Mouse (Mus musculus): Measurements from ENCODE around the gene Plk3. TPM values are rescaled to one million over a fixed set of nuclear protein-coding genes. Genes with fewer than 3 reads are reported as not detected.
A peak's percentile ranks its signal among the peaks of the same experiment; 100 is the strongest.
"Not testable (repeated sequence)": the region's sequence is repeated elsewhere in the genome, so short reads cannot be mapped to it uniquely, and the experiment has no call there.

The Plk3 gene
- 28.0 and 32.8 TPM in 2 replicates for polyA plus RNA-seq (2014; fragmentation: Nextera tagmentation; extraction: Ambion mirVana)

GRCm38 (mm10) chr4:117133817-117134600, at the start of gene Plk3:
TSS of gene Plk3 (minus strand) at chr4:117133963.
- no peaks in the 10 kb centered on the region for H3K36me3 ChIP-seq (ENCODE audit: control insufficient read depth, insufficient read depth, low read length)
- H3K4me2 ChIP-seq, result peak within 1 kb of the TSS; percentile 72
- peak within 1 kb of the TSS; percentile 90 for H3K4me3 ChIP-seq (ENCODE audit: low read depth, low read length)
- peaks cover 3% of the 10 kb centered on the region; the same call in 1 of the 2 replicates for H3K27me3 ChIP-seq (ENCODE audit: control insufficient read depth, insufficient read depth, low read length)
- H3K9me3 ChIP-seq (ENCODE audit: control insufficient read depth, low read length), result no peaks in the 10 kb centered on the region
- peaks cover 34% of the 10 kb centered on the region for H3K4me1 ChIP-seq (ENCODE audit: control insufficient read depth, insufficient read depth, low read length)
- peak within 1 kb of the TSS; percentile 80 for H3K9ac ChIP-seq (ENCODE audit: low read length)
- peak; percentile 80 for ATAC-seq (ENCODE audit: low FRiP score)
- peak within 1 kb of the TSS; percentile 57 for H3K27ac ChIP-seq (ENCODE audit: low read depth, low read length)
- WGBS, result 2% methylated on average over 39 of the region's 48 CpGs
- peak; percentile 99 for DNase-seq (ENCODE audit: low spot score, missing footprints)

GRCm38 (mm10) chr4:117182759-117183096, 49.0 kb upstream of the Plk3 start:
- H3K9me3 ChIP-seq (ENCODE audit: control insufficient read depth, low read length); H3K27me3 ChIP-seq (ENCODE audit: control insufficient read depth, insufficient read depth, low read length); H3K27ac ChIP-seq (ENCODE audit: low read depth, low read length); DNase-seq (ENCODE audit: low spot score, missing footprints); H3K4me1 ChIP-seq (ENCODE audit: control insufficient read depth, insufficient read depth, low read length): not testable (repeated sequence)
- ATAC-seq (ENCODE audit: low FRiP score), result peak; percentile 63
- Histone ChIP-seq H3K9ac (ENCODE audit: low read length) (peak overlapping the region; percentile 79), H3K36me3 (ENCODE audit: control insufficient read depth, insufficient read depth, low read length) (peaks cover 11% of the 10 kb centered on the region), H3K4me2 (peak overlapping the region; percentile 72), H3K4me3 (ENCODE audit: low read depth, low read length) (peak overlapping the region; percentile 79)
- WGBS, result 15% methylated on average over 9 of the region's 9 CpGs

DNA sequence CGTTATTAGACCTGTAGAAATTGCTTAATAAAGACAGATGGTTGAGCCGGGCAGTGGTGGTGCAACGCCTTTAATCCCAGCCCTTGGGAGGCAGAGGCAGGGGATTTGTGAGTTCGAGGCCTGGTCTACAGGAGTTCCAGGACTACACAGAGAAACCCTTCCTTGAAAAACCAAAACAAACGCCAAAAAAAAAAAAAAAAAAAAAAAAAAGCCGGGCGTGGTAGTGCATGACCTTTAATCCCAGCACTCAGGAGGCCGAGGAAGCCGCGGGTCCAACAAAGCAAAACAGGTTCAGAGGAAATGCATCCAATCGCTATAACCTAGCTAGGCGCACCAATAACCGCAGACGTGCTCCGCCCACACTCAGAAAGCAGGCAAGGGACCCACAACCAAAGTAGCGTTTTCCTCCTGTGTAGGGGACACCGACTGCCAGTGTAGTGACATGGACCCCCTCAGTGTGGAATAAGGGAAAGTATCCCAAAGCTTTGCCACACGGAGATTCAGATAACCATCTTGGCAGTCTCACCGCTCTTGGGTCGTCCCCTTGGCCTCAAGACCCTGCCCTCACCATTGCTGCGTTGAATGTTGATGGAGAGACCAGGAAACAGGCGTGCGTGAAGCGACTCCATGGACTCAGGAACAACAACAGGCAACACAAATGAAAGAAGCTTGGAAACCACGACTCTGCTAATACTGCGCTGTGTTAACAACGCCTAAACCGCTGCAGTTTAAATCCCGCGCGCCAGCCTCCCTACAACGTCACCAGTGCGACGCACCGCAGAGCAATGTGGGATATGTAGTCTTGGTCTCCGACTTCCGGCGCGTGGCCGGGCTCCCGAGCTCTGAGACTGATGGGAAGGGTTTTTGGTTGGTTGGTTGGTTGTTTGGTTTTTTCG, 48.3 kb upstream of the Plk3 start, which contains the start of gene Kif2c:
Gene Kif2c, minus strand, starts transcription at position 777 of the 896 bp plus-strand sequence.
- Histone ChIP-seq H3K27me3 (ENCODE audit: control insufficient read depth, insufficient read depth, low read length) (no peaks in the 10 kb centered on the region), H3K9ac (ENCODE audit: low read length) (peak within 1 kb of the TSS; percentile 79), H3K4me2 (peak within 1 kb of the TSS; percentile 72), H3K4me1 (ENCODE audit: control insufficient read depth, insufficient read depth, low read length) (peaks cover 10% of the 10 kb centered on the region), H3K4me3 (ENCODE audit: low read depth, low read length) (peak within 1 kb of the TSS; percentile 79), H3K36me3 (ENCODE audit: control insufficient read depth, insufficient read depth, low read length) (peaks cover 14% of the 10 kb centered on the region), H3K9me3 (ENCODE audit: control insufficient read depth, low read length) (no peaks in the 10 kb centered on the region), H3K27ac (ENCODE audit: low read depth, low read length) (peak within 1 kb of the TSS; percentile 35)
- 2% methylated on average over 42 of the region's 42 CpGs for WGBS
- ATAC-seq (ENCODE audit: low FRiP score) (peak; percentile 97), DNase-seq (ENCODE audit: low spot score, missing footprints) (peak; percentile 100)

- Histone ChIP-seq H3K9me3 (ENCODE audit: control insufficient read depth, low read length) (no peaks in the 10 kb centered on the region), H3K9ac (ENCODE audit: low read length) (no peak overlapping the region), H3K27ac (ENCODE audit: low read depth, low read length) (no peak overlapping the region), H3K4me3 (ENCODE audit: low read depth, low read length) (no peak overlapping the region), H3K27me3 (ENCODE audit: control insufficient read depth, insufficient read depth, low read length) (no peaks in the 10 kb centered on the region), H3K4me2 (no peak overlapping the region), H3K4me1 (ENCODE audit: control insufficient read depth, insufficient read depth, low read length) (no peaks in the 10 kb centered on the region), H3K36me3 (ENCODE audit: control insufficient read depth, insufficient read depth, low read length) (peaks cover 62% of the 10 kb centered on the region)
- WGBS, result 92% methylated on average over 5 of the region's 5 CpGs
- ATAC-seq (ENCODE audit: low FRiP score), result no peak
- no peak for DNase-seq (ENCODE audit: low spot score, missing footprints)
Measured at GRCm38 (mm10) chr4:117169936-117170335, 36.2 kb upstream of the Plk3 start.

DNA sequence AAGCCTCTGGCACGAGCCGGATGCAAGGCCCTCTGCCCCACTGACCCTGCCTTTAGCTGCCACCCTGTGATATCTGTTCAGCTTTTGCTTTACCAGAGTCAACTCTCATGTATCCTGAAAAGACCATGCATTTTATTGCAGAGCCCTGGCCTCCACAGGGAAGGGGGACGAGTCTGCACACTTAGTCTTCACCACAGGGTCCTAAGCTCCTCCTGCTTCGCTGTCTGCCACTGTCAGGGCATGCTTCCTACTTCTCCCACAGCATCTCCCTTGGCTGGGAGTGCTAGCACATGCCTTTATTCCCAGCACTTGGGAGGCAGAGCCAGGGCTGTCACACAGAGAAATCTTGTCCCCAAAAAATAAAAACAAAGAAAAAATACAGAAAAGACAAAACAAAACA, 27.4 kb upstream of the Plk3 start:
- H3K36me3 ChIP-seq (ENCODE audit: control insufficient read depth, insufficient read depth, low read length), result peaks cover 32% of the 10 kb centered on the region
- WGBS, result 75% methylated on average over 4 of the region's 4 CpGs
- H3K9me3 ChIP-seq (ENCODE audit: control insufficient read depth, low read length), result no peaks in the 10 kb centered on the region
- ATAC-seq (ENCODE audit: low FRiP score) (no peak), DNase-seq (ENCODE audit: low spot score, missing footprints) (no peak)
- no peak overlapping the region for H3K4me3 ChIP-seq (ENCODE audit: low read depth, low read length)
- no peak overlapping the region for H3K27ac ChIP-seq (ENCODE audit: low read depth, low read length)
- H3K4me2 ChIP-seq, result no peak overlapping the region
- no peaks in the 10 kb centered on the region for H3K4me1 ChIP-seq (ENCODE audit: control insufficient read depth, insufficient read depth, low read length)
- no peak overlapping the region for H3K9ac ChIP-seq (ENCODE audit: low read length)
- no peaks in the 10 kb centered on the region for H3K27me3 ChIP-seq (ENCODE audit: control insufficient read depth, insufficient read depth, low read length)

DNA sequence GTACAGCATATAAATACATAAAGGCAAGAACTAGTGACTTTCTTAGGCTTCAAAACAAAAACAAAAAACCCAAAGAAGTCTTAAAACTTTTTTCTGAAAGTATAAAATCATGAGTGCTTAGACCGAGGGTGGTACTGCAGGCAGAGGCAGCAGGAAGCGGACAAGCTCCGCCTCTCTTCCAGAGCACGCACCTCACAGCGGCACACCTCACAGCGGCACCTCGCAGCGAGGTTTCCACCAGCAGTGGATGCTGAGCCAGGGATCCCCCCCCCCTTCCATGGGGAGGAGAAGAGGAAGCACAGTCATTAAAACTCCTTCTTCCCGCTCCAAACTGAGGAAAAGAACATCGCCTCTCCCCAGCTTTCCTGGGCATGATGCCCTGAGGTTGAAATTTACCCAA, 25.9 kb upstream of the Plk3 start:
- ATAC-seq (ENCODE audit: low FRiP score), result no peak
- Histone ChIP-seq H3K27ac (ENCODE audit: low read depth, low read length) (no peak overlapping the region), H3K4me2 (no peak overlapping the region), H3K9ac (ENCODE audit: low read length) (no peak overlapping the region), H3K27me3 (ENCODE audit: control insufficient read depth, insufficient read depth, low read length) (no peaks in the 10 kb centered on the region), H3K4me3 (ENCODE audit: low read depth, low read length) (no peak overlapping the region), H3K36me3 (ENCODE audit: control insufficient read depth, insufficient read depth, low read length) (peaks cover 21% of the 10 kb centered on the region; the same call in 1 of the 2 replicates), H3K4me1 (ENCODE audit: control insufficient read depth, insufficient read depth, low read length) (peaks cover 4% of the 10 kb centered on the region; the same call in 1 of the 2 replicates), H3K9me3 (ENCODE audit: control insufficient read depth, low read length) (no peaks in the 10 kb centered on the region)
- DNase-seq (ENCODE audit: low spot score, missing footprints), result no peak
- 86% methylated on average over 10 of the region's 10 CpGs for WGBS

GRCm38 (mm10) chr4:117156372-117156771, 22.6 kb upstream of the Plk3 start:
- no peak for ATAC-seq (ENCODE audit: low FRiP score)
- WGBS, result 29% methylated on average over 6 of the region's 6 CpGs
- Histone ChIP-seq H3K36me3 (ENCODE audit: control insufficient read depth, insufficient read depth, low read length) (peaks cover 23% of the 10 kb centered on the region), H3K27ac (ENCODE audit: low read depth, low read length) (no peak overlapping the region), H3K27me3 (ENCODE audit: control insufficient read depth, insufficient read depth, low read length) (no peaks in the 10 kb centered on the region), H3K9ac (ENCODE audit: low read length) (no peak overlapping the region), H3K4me3 (ENCODE audit: low read depth, low read length) (peak overlapping the region; percentile 95), H3K4me1 (ENCODE audit: control insufficient read depth, insufficient read depth, low read length) (peaks cover 5% of the 10 kb centered on the region), H3K9me3 (ENCODE audit: control insufficient read depth, low read length) (no peaks in the 10 kb centered on the region), H3K4me2 (peak overlapping the region; percentile 93)
- no peak for DNase-seq (ENCODE audit: low spot score, missing footprints)

DNA sequence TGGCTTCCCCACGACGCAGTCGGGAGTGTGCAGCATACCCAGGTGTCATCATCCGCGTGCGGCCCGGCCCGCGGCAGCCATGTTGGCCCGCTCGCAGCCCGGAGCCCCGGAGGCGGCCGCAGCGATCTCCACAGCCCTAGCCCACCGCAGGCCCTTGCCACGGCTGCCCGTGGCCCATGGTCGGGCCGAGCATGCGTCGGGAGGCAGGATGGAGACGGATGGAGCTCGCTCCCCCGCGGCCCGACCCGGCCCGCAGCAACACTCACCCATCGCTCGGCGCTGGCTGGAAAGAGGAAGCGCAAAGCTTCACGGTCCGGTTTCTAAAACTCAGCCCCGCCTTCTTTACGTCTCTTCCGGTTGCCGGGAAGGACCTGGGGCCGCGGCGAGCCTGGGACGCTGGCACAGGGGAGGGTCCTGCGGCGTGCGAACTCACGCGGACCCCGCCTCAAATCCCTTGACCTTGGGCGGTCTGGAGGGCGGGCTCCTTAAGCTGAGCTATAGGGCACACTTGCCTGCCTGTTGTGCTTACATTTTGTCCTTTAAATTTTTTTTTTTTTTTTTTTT, 22.1 kb upstream of the Plk3 start, which contains the start of gene Rps8:
Gene Rps8, minus strand, starts transcription at position 452 of the 564 bp plus-strand sequence.
- peaks cover 24% of the 10 kb centered on the region for H3K36me3 ChIP-seq (ENCODE audit: control insufficient read depth, insufficient read depth, low read length)
- H3K9me3 ChIP-seq (ENCODE audit: control insufficient read depth, low read length), result no peaks in the 10 kb centered on the region
- under 1% methylated on average over 52 of the region's 52 CpGs for WGBS
- DNase-seq (ENCODE audit: low spot score, missing footprints) (peak; percentile 97), ATAC-seq (ENCODE audit: low FRiP score) (peak; percentile 96)
- peaks cover 5% of the 10 kb centered on the region for H3K4me1 ChIP-seq (ENCODE audit: control insufficient read depth, insufficient read depth, low read length)
- H3K4me2 ChIP-seq, result peak within 1 kb of the TSS; percentile 93
- peak within 1 kb of the TSS; percentile 95 for H3K4me3 ChIP-seq (ENCODE audit: low read depth, low read length)
- H3K27ac ChIP-seq (ENCODE audit: low read depth, low read length), result peak within 1 kb of the TSS; percentile 92
- H3K9ac ChIP-seq (ENCODE audit: low read length), result peak within 1 kb of the TSS; percentile 95
- no peaks in the 10 kb centered on the region for H3K27me3 ChIP-seq (ENCODE audit: control insufficient read depth, insufficient read depth, low read length)
